Mouse (Mus musculus) bone marrow, adult 2 months (tissue): ENCODE data around the gene 2300003K06Rik. TPM values are rescaled to one million over a fixed set of nuclear protein-coding genes. Genes with fewer than 3 reads are reported as not detected.
"Not testable (repeated sequence)": the region's sequence is repeated elsewhere in the genome, so short reads cannot be mapped to it uniquely, and the experiment has no call there.

ENCODE experiments used
- H3K27ac ChIP-seq: fragments of 200-500 bp; 2 replicates; pipeline ENCODE4 v1.5.1; 2012; ENCODE audit warnings: low read depth, mild to moderate bottlenecking, control low read depth, inconsistent platforms, low read length; ENCODE audit not compliant: control insufficient read depth, poor library complexity, insufficient read depth
- H3K4me1 ChIP-seq: fragments of 200-500 bp; 2 replicates; pipeline ENCODE4 v1.6.1; 2011; ENCODE audit warnings: low read length; ENCODE audit not compliant: control insufficient read depth, insufficient read depth
- H3K4me3 ChIP-seq: fragments of 200-500 bp; replicated peaks from 2 replicates; pipeline ENCODE3; 2011; ENCODE audit warnings: mild to moderate bottlenecking, low read depth, low read length, control low read depth; ENCODE audit not compliant: control insufficient read depth
- CTCF ChIP-seq: fragments of 200-500 bp; IDR thresholded peaks from 2 replicates; pipeline ENCODE4 v1.5.1; 2011; ENCODE audit warnings: low read length, control low read depth; ENCODE audit not compliant: control insufficient read depth, insufficient read depth
- POLR2A ChIP-seq: fragments of 200-500 bp; IDR thresholded peaks from 2 replicates; pipeline ENCODE4 v1.6.1; 2011; ENCODE audit warnings: low read depth, mild to moderate bottlenecking, control low read depth, low read length, borderline replicate concordance; ENCODE audit not compliant: control insufficient read depth
- WGBS: fragments of 180-500 bp; shearing (Covaris S2); methylation state at CpG from one replicate; pipeline ENCODE4 v1.1.7; 2018; 5-methylcytosine and 5-hydroxymethylcytosine counted together
- polyA plus RNA-seq: library from polyadenylated mRNA; stranded (reverse); fragments of >200 nt; gene quantifications from 2 replicates; pipeline ENCODE4 v1.2.4, GENCODE M21; 2011; ENCODE audit warnings: low replicate concordance; ENCODE audit not compliant: missing spikeins, insufficient read depth, insufficient read length

The 2300003K06Rik gene
- not detected in 2 replicates for polyA plus RNA-seq

GRCm38 (mm10) chr11:99837966-99838365 is at the start of gene 2300003K06Rik:
2300003K06Rik (minus strand) TSS chr11:99838066.
- 69% methylated on average over 1 of the region's 1 CpGs for WGBS
- TF ChIP-seq POLR2A = no peak
- H3K4me3 ChIP-seq = no peak within 1 kb of the TSS

GRCm38 (mm10) chr11:99878887-99879286 is 41.0 kb upstream of the 2300003K06Rik start, which contains the start of gene Gm11567:
Gm11567 (plus strand) TSS chr11:99879187.
- not testable (repeated sequence) for H3K4me1 ChIP-seq, H3K4me3 ChIP-seq, H3K27ac ChIP-seq
- WGBS = 11% methylated on average over 1 of the region's 1 CpGs

More at GRCm38 (mm10) chr11:99837966-99838365, at the start of gene 2300003K06Rik:
- Histone ChIP-seq H3K27ac (no peak within 1 kb of the TSS), H3K4me1 (no peaks in the 10 kb centered on the region)

GRCm38 (mm10) chr11:99873089-99873488 is 35.2 kb upstream of the 2300003K06Rik start, which contains the start of gene Krtap9-1:
Krtap9-1 (plus strand) TSS chr11:99873389.
- not testable (repeated sequence) for H3K4me3 ChIP-seq, H3K4me1 ChIP-seq, H3K27ac ChIP-seq
- 55% methylated on average over 1 of the region's 1 CpGs for WGBS

DNA sequence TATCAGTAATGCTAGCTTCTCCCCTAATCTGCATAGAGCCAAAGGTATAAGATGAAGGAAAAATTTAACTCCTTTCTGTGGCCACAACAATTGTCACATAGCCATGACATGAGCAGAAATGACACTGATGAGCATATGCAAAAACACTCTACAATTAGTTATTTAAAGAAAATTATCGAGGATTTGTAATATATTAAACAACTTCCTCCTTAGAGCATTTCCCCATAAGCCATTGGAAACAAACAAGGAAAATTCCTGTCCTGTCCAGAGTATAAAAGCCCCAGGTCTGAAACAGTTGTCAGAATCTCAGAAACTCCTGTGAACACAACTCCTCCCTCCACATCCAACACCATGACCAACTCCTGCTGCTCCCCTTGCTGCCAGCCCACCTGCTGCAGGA is 26.3 kb upstream of the 2300003K06Rik start, which contains the start of gene Gm11559:
Gene Gm11559, plus strand, starts transcription at position 301 of the 400 bp plus-strand sequence.
- H3K4me1 ChIP-seq, H3K27ac ChIP-seq, H3K4me3 ChIP-seq: not testable (repeated sequence)
- WGBS = 51% methylated on average over 1 of the region's 1 CpGs

- Histone ChIP-seq H3K4me1 (no peaks in the 10 kb centered on the region), H3K4me3 (no peak overlapping the region), H3K27ac (no peak overlapping the region)
- no peak for TF ChIP-seq CTCF
- no peak for TF ChIP-seq POLR2A
- 77% methylated on average over 2 of the region's 2 CpGs for WGBS
Measured at GRCm38 (mm10) chr11:99858761-99859160, 20.9 kb upstream of the 2300003K06Rik start.

GRCm38 (mm10) chr11:99857617-99858016 is 19.8 kb upstream of the 2300003K06Rik start, which contains the start of gene Gm11568:
Gm11568 (plus strand) TSS chr11:99857917.
- Histone ChIP-seq H3K27ac (no peak within 1 kb of the TSS), H3K4me3 (no peak within 1 kb of the TSS), H3K4me1 (no peaks in the 10 kb centered on the region)
- TF ChIP-seq CTCF = no peak
- no peak for TF ChIP-seq POLR2A
- 72% methylated on average over 2 of the region's 2 CpGs for WGBS

GRCm38 (mm10) chr11:99854121-99854520 is 16.3 kb upstream of the 2300003K06Rik start:
- Histone ChIP-seq H3K27ac (no peak overlapping the region), H3K4me3 (no peak overlapping the region), H3K4me1 (no peaks in the 10 kb centered on the region)
- WGBS = 54% methylated on average over 3 of the region's 3 CpGs
- TF ChIP-seq CTCF = no peak
- no peak for TF ChIP-seq POLR2A

DNA sequence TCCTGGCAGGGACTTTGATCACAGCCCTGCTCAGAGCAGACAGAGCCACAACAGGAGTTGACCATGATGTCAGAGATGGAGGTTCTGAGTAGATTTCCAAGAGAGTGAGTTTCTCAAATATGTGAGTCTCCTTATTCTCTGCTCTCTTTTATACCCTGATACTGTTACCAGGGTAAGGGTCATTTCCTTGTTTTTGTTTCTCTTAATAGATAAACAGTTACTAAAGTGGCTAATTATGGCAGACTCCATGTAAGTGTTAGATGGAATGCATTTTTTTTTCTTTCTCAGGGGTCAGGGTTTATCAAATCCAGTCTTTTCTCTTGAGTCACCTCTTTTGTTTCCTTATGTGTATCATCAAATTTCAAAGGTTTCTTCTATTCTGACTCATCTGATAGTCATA is 13.6 kb upstream of the 2300003K06Rik start, which contains the start of gene Krtap4-16:
Gene Krtap4-16, minus strand, starts transcription at position 101 of the 400 bp plus-strand sequence.
- TF ChIP-seq POLR2A (no peak), CTCF (no peak)
- Histone ChIP-seq H3K4me3 (no peak within 1 kb of the TSS), H3K4me1 (no peaks in the 10 kb centered on the region), H3K27ac (no peak within 1 kb of the TSS)

- no peak for TF ChIP-seq CTCF
- WGBS = 83% methylated on average over 2 of the region's 2 CpGs
- Histone ChIP-seq H3K4me3 (no peak overlapping the region), H3K4me1 (no peaks in the 10 kb centered on the region), H3K27ac (no peak overlapping the region)
Measured at GRCm38 (mm10) chr11:99846746-99847145, 8.9 kb upstream of the 2300003K06Rik start.
